9 mouse cellular contexts compared by ENCODE assay signal in the genomic region with DNA sequence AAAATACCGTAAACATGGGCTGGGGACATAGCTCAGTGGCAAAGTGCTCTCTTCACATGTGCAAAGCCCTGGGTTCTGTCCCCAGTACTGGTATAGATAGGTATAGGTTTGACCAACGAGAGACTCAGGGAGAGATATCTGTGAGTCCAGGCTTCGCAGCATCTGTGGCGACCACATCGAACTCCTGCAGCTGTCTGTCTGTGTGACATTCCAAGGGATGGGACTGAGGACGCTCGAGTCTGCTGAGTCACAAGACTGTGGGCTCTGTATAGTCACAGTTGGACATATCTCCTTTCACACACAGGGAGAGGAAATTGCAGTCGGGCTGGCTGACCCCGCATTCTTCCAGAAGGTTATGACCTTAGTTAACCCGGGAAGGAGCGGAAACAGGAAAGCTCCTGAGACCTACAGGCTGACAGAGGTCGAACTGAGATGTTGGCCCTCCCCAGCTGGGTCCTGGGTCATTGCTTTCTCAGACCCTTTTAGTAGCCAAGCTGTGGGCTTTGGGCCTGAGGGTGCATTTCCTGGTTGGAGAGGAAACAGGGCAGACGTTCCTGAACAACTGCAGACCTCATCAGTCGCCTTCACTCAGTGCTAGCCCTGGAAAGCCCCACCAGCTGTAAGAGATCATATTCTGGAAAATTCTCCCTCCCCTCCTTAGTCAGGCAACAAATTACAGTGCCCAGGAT.
DNase-seq lines count a peak whose midpoint lies in the region; ATAC-seq and TF ChIP-seq lines count a peak whose summit lies in the region.
"Had no signal": no experiment of that assay in that cellular context is flagged by ENCODE, and none has a peak within 500 bp of the region (broad histone marks: within the 10 kb centered on the region; RNA-seq: fewer than 3 reads in every experiment).

No protein-coding gene starts in this region.

- H3K4me2 ChIP-seq in hindbrain, embryonic 13.5 days = no peak overlapping the region
- no peak overlapping the region for H3K4me2 ChIP-seq in hindbrain, postnatal 0 days (ENCODE audit: low read depth, low read length)

- no peak for TF ChIP-seq CTCF in hindbrain, postnatal 0 days (IDR thresholded peaks at IDR 0.05; ENCODE audit: low read depth)

- no peak for ATAC-seq in hindbrain, embryonic 13.5 days (ENCODE audit: low FRiP score)
- no peak for ATAC-seq in hindbrain, postnatal 0 days
- ATAC-seq in inflammation-experienced regulatory T-cells, adult 6 months = no peak

- 21% methylated on average over 14 of the region's 14 CpGs for WGBS in hindbrain, embryonic 13.5 days
- WGBS in hindbrain, postnatal 0 days = 37% methylated on average over 14 of the region's 14 CpGs

- H3K27me3 ChIP-seq in hindbrain, embryonic 13.5 days = peaks cover 7% of the 10 kb centered on the region; the same call in 1 of the 2 replicates
- no peaks in the 10 kb centered on the region for H3K27me3 ChIP-seq in hindbrain, postnatal 0 days (ENCODE audit: insufficient read depth, low read length)

- H3K4me3 ChIP-seq in hindbrain, embryonic 13.5 days = no peak overlapping the region
- H3K4me3 ChIP-seq in hindbrain, postnatal 0 days (ENCODE audit: low read length) = no peak overlapping the region

- H3K9me3 ChIP-seq in hindbrain, embryonic 13.5 days = no peaks in the 10 kb centered on the region
- H3K9me3 ChIP-seq in hindbrain, postnatal 0 days (ENCODE audit: low read length) = no peaks in the 10 kb centered on the region

- peaks cover 18% of the 10 kb centered on the region for H3K4me1 ChIP-seq in hindbrain, embryonic 13.5 days (replicated peaks)
- H3K4me1 ChIP-seq in hindbrain, postnatal 0 days (ENCODE audit: insufficient read depth, low read length) = peaks cover 11% of the 10 kb centered on the region; the same call in 1 of the 2 replicates

- DNase-seq in hindbrain, postnatal 0 days (ENCODE audit: low spot score) = no peak
- peak; percentile 88 for DNase-seq in embryo, embryonic 10 days (ENCODE audit: low spot score)
- DNase-seq in heart, adult 9 months (ENCODE audit: low spot score in 2 of 2) = peak; percentile 93 to 96
- DNase-seq in kidney, postnatal 14 days = peak; percentile 90
- DNase-seq in lung, postnatal 4 days = peak; percentile 41 to 71
- DNase-seq in layer of hippocampus, postnatal 36 days = no peak

- no peak overlapping the region for H3K9ac ChIP-seq in hindbrain, embryonic 13.5 days
- H3K9ac ChIP-seq in hindbrain, postnatal 0 days (replicated peaks; ENCODE audit: low read length) = no peak overlapping the region

- no peaks in the 10 kb centered on the region for H3K36me3 ChIP-seq in hindbrain, embryonic 13.5 days
- H3K36me3 ChIP-seq in hindbrain, postnatal 0 days (ENCODE audit: insufficient read depth, low read length) = no peaks in the 10 kb centered on the region

- 0 out of 2 replicates have a peak overlapping the region, but pooled peaks have one; percentile 12 for H3K27ac ChIP-seq in hindbrain, embryonic 13.5 days
- H3K27ac ChIP-seq in hindbrain, postnatal 0 days = no peak overlapping the region
- H3K27ac ChIP-seq: macrophage had no signal

Comparison
In these comparisons a context has a peak if more than half of its experiments do, and no peak if none do; other contexts are left out.
1. DNase-seq: peak in embryo, embryonic 10 days (single experiment), heart, adult 9 months (2 of 2), kidney, postnatal 14 days (single experiment) and lung, postnatal 4 days (2 of 2); none in hindbrain, postnatal 0 days (single experiment) and layer of hippocampus, postnatal 36 days (0 of 2).